Mouse (Mus musculus) MEL (cell line): ENCODE results near the gene Stom. TPM values are rescaled to one million over a fixed set of nuclear protein-coding genes. Genes with fewer than 3 reads are reported as not detected.

Source experiments
- DNase-seq: peaks from one replicate; pipeline ENCODE4 v3.0.0; 2011; ENCODE audit warnings: low read depth, low spot score
- H3K27ac ChIP-seq: 2 replicates; pipeline ENCODE4 v1.5.1; 2012; ENCODE audit warnings: low read depth, mild to moderate bottlenecking, control low read depth, low read length, moderate library complexity; ENCODE audit not compliant: control insufficient read depth
- H3K27me3 ChIP-seq, 2 experiments: fragments of 150-350 bp in 1 of 2; sonication (generic) in 1 of 2; 2 replicates each; pipeline ENCODE4 v1.6.1; 2012; ENCODE audit warnings: low read length in 2 of 2, mild to moderate bottlenecking in 2 of 2, improper control_type of control experiment in 1 of 2, moderate library complexity in 1 of 2; ENCODE audit not compliant: insufficient read depth in 2 of 2, control insufficient read depth in 1 of 2
- H3K36me3 ChIP-seq, 2 experiments: 2 replicates each; pipeline ENCODE4 v1.6.1; 2012 to 2014; ENCODE audit warnings: low read length in 2 of 2, improper control_type of control experiment in 1 of 2, inconsistent platforms in 1 of 2, mild to moderate bottlenecking in 1 of 2; ENCODE audit not compliant: insufficient read depth in 2 of 2, control insufficient read depth in 1 of 2
- H3K4me1 ChIP-seq, 2 experiments: fragments of 150-350 bp in 1 of 2; sonication (generic) in 1 of 2; 2 replicates each; pipeline ENCODE4 v1.6.1; 2012; ENCODE audit warnings: low read length in 2 of 2, improper control_type of control experiment in 1 of 2, mild to moderate bottlenecking in 1 of 2; ENCODE audit not compliant: insufficient read depth in 2 of 2, control insufficient read depth in 1 of 2
- H3K4me3 ChIP-seq, 2 experiments: fragments of 150-350 bp in 1 of 2; sonication (generic) in 1 of 2; 2 replicates each; pipeline ENCODE4 v1.5.1; 2012; ENCODE audit warnings: low read depth in 2 of 2, low read length in 2 of 2, mild to moderate bottlenecking in 2 of 2, moderate library complexity in 2 of 2, control low read depth in 1 of 2, improper control_type of control experiment in 1 of 2; ENCODE audit not compliant: control insufficient read depth in 1 of 2, insufficient read depth in 1 of 2
- H3K79me2 ChIP-seq: 2 replicates; pipeline ENCODE4 v1.6.1; 2012; ENCODE audit warnings: mild to moderate bottlenecking, low read length, moderate library complexity; ENCODE audit not compliant: control insufficient read depth, poor library complexity, insufficient read depth
- H3K9ac ChIP-seq: 2 replicates; pipeline ENCODE4 v1.6.1; 2012; ENCODE audit warnings: low read depth, mild to moderate bottlenecking, control low read depth, low read length, moderate library complexity; ENCODE audit not compliant: control insufficient read depth, poor library complexity, severe bottlenecking
- H3K9me3 ChIP-seq: fragments of 150-350 bp; sonication (generic); replicated peaks from 2 replicates; pipeline ENCODE4 v1.6.1; 2012; ENCODE audit warnings: mild to moderate bottlenecking, low read length, improper control_type of control experiment, moderate library complexity; ENCODE audit not compliant: insufficient read depth
- BHLHE40 ChIP-seq: IDR thresholded peaks from 2 replicates; pipeline ENCODE4 v1.6.1; 2012; ENCODE audit warnings: low read depth, mild to moderate bottlenecking, inconsistent platforms, low read length, improper control_type of control experiment, borderline replicate concordance
- CHD1 ChIP-seq: IDR thresholded peaks from 2 replicates; pipeline ENCODE4 v1.6.1; 2012; ENCODE audit warnings: low read depth, mild to moderate bottlenecking, inconsistent platforms, low read length, improper control_type of control experiment
- ELF1 ChIP-seq: IDR thresholded peaks from 2 replicates; pipeline ENCODE4 v1.6.1; 2014; ENCODE audit warnings: low read depth, mild to moderate bottlenecking, inconsistent platforms, low read length, improper control_type of control experiment, moderate library complexity
- ETS1 ChIP-seq: IDR thresholded peaks from 2 replicates; pipeline ENCODE4 v1.6.1; 2012; ENCODE audit warnings: low read depth, mild to moderate bottlenecking, inconsistent platforms, low read length, improper control_type of control experiment, moderate library complexity
- JUND ChIP-seq: IDR thresholded peaks from 2 replicates; pipeline ENCODE4 v1.6.1; 2011; ENCODE audit warnings: low read depth, mild to moderate bottlenecking, improper control_type of control experiment, low read length
- KAT2A ChIP-seq: conservative IDR thresholded peaks from 2 replicates; pipeline ENCODE4 v1.6.1; 2012; ENCODE audit warnings: low read depth, low read length, improper control_type of control experiment, inconsistent platforms
- MAFK ChIP-seq: IDR thresholded peaks from 2 replicates; pipeline ENCODE4 v1.6.1; 2011; ENCODE audit warnings: low read depth, mild to moderate bottlenecking, low read length, improper control_type of control experiment, borderline replicate concordance
- MXI1 ChIP-seq: IDR thresholded peaks from 2 replicates; pipeline ENCODE4 v1.6.1; 2011; ENCODE audit warnings: mild to moderate bottlenecking, low read depth, low read length, improper control_type of control experiment
- POLR2A ChIP-seq, 2 experiments: IDR thresholded peaks; 2 replicates each; pipeline ENCODE4 v1.6.1; 2011 to 2012; ENCODE audit warnings: low read length in 2 of 2, mild to moderate bottlenecking in 2 of 2, control low read depth in 1 of 2, improper control_type of control experiment in 1 of 2, low read depth in 1 of 2, moderate library complexity in 1 of 2; ENCODE audit not compliant: control insufficient read depth in 1 of 2, insufficient read depth in 1 of 2, poor library complexity in 1 of 2
- POLR2AphosphoS2 ChIP-seq: IDR thresholded peaks from 2 replicates; pipeline ENCODE4 v1.6.1; 2011; ENCODE audit warnings: low read length, improper control_type of control experiment
- POLR2AphosphoS5 ChIP-seq: IDR thresholded peaks from 2 replicates; pipeline ENCODE4 v1.6.1; 2012; ENCODE audit warnings: low read depth, borderline replicate concordance, mild to moderate bottlenecking, inconsistent platforms, low read length, moderate library complexity, mixed read lengths
- SIN3A ChIP-seq: IDR thresholded peaks from 2 replicates; pipeline ENCODE4 v1.6.1; 2012; ENCODE audit warnings: low read length, improper control_type of control experiment, inconsistent platforms
- SMC3 ChIP-seq: IDR thresholded peaks from 2 replicates; pipeline ENCODE4 v1.6.1; 2011; ENCODE audit warnings: low read depth, low read length, improper control_type of control experiment
- TAL1 ChIP-seq: IDR thresholded peaks from 2 replicates; pipeline ENCODE4 v1.6.1; 2012; ENCODE audit warnings: mild to moderate bottlenecking, inconsistent platforms, low read length, moderate library complexity, mixed read lengths
- TBP ChIP-seq: IDR thresholded peaks from 2 replicates; pipeline ENCODE4 v1.8.0; 2011; ENCODE audit warnings: low read depth, low read length, improper control_type of control experiment
- USF1 ChIP-seq: IDR thresholded peaks from 2 replicates; pipeline ENCODE4 v1.6.1; 2014; ENCODE audit warnings: low read depth, mild to moderate bottlenecking, inconsistent platforms, low read length, improper control_type of control experiment, moderate library complexity
- USF2 ChIP-seq, 2 experiments: IDR thresholded peaks; 2 replicates each; pipeline ENCODE4 v1.6.1; 2011 to 2012; ENCODE audit warnings: improper control_type of control experiment in 2 of 2, low read length in 2 of 2, borderline replicate concordance in 1 of 2, inconsistent platforms in 1 of 2, low read depth in 1 of 2, mild to moderate bottlenecking in 1 of 2; ENCODE audit not compliant: insufficient read depth in 1 of 2
- ZKSCAN1 ChIP-seq: IDR thresholded peaks from 2 replicates; pipeline ENCODE4 v1.6.1; 2012; ENCODE audit warnings: low read depth, mild to moderate bottlenecking, inconsistent platforms, low read length, improper control_type of control experiment, moderate library complexity
- ZMIZ1 ChIP-seq: IDR thresholded peaks from 2 replicates; pipeline ENCODE4 v1.6.1; 2012; ENCODE audit warnings: low read depth, mild to moderate bottlenecking, inconsistent platforms, low read length, improper control_type of control experiment, moderate library complexity
- ZNF384 ChIP-seq: IDR thresholded peaks from 2 replicates; pipeline ENCODE4 v1.6.1; 2012; ENCODE audit warnings: low read depth, mild to moderate bottlenecking, inconsistent platforms, low read length, improper control_type of control experiment
- polyA plus RNA-seq, 2 experiments: library from polyadenylated mRNA; stranded (reverse) in 1 of 2; unstranded in 1 of 2; fragments of >175 nt in 1 of 2; fragments of >200 nt in 1 of 2; gene quantifications; 2 replicates each; pipeline versions ENCODE4 v1.2.1 to v1.2.4; 2012; ENCODE audit warnings: low replicate concordance in 2 of 2, low read depth in 1 of 2; ENCODE audit not compliant: insufficient read length in 2 of 2, insufficient read depth in 1 of 2, missing spikeins in 1 of 2
- total RNA-seq: library from RNA; depleted of rRNA; stranded (reverse); fragments of 300-350 nt; gene quantifications from 2 replicates; pipeline ENCODE4 v1.2.3, GENCODE M21; 2012

Gene Stom
- total and polyA plus RNA-seq, 3 experiments: 28.0 to 49.4 TPM; not detected in 1

GRCm38 (mm10) chr2:35317604-35318003, 19.2 kb downstream of the Stom start:
- no peak overlapping the region for H3K27ac ChIP-seq
- H3K4me3 ChIP-seq: no peak overlapping the region
- no peaks in the 10 kb centered on the region for H3K27me3 ChIP-seq
- H3K9ac ChIP-seq: no peak overlapping the region
- H3K4me1 ChIP-seq: peaks cover 0 to 8% of the 10 kb centered on the region in 2 experiments; a peak in 3 of 4 replicates
- peaks cover 5% of the 10 kb centered on the region in 2 experiments for H3K36me3 ChIP-seq
- TF ChIP-seq ELF1 (no peak), SIN3A (no peak), CHD1 (no peak), POLR2AphosphoS5 (no peak), KAT2A (no peak), TBP (no peak), TAL1 (no peak), ZKSCAN1 (no peak), USF2 (IDR thresholded peaks at IDR 0.05; ENCODE audit: borderline replicate concordance in 1 of 2, insufficient read depth in 1 of 2, low read depth in 1 of 2, low read length in 2 of 2) (no peak), SMC3 (no peak), JUND (no peak), POLR2AphosphoS2 (no peak), BHLHE40 (no peak), MAFK (no peak), USF1 (no peak), ZNF384 (no peak), ZMIZ1 (no peak), POLR2A (IDR thresholded peaks at IDR 0.05; ENCODE audit: control insufficient read depth in 1 of 2, insufficient read depth in 1 of 2, low read depth in 1 of 2, low read length in 2 of 2, poor library complexity in 1 of 2) (no peak)
- TF ChIP-seq, all 39 proteins: peak for 0
- H3K79me2 ChIP-seq: no peaks in the 10 kb centered on the region
- no peaks in the 10 kb centered on the region for H3K9me3 ChIP-seq
- no peak for DNase-seq

GRCm38 (mm10) chr2:35314300-35314699, 22.5 kb downstream of the Stom start:
- Histone ChIP-seq H3K9ac (no peak overlapping the region), H3K4me3 (no peak overlapping the region), H3K4me1 (no peaks in the 10 kb centered on the region), H3K27me3 (no peaks in the 10 kb centered on the region), H3K79me2 (no peaks in the 10 kb centered on the region)
- TF ChIP-seq ETS1: no peak
- no peak for TF ChIP-seq MXI1
- TF ChIP-seq, all 39 proteins: peak for 0
- Histone ChIP-seq H3K9me3 (no peaks in the 10 kb centered on the region), H3K27ac (no peak overlapping the region), H3K36me3 (no peaks in the 10 kb centered on the region; a peak in 1 of 4 replicates)
- no peak for DNase-seq
